Mouse (Mus musculus) embryo, embryonic 11.5 days (tissue): Measurements from ENCODE around the gene Spin2f.
"Not testable (repeated sequence)": the region's sequence is repeated elsewhere in the genome, so short reads cannot be mapped to it uniquely, and the experiment has no call there.

Source experiments
- DNase-seq: peaks from one replicate; pipeline ENCODE4 v3.0.0-alpha.2; 2012; ENCODE audit warnings: low read depth, low spot score

The Spin2f gene

DNA sequence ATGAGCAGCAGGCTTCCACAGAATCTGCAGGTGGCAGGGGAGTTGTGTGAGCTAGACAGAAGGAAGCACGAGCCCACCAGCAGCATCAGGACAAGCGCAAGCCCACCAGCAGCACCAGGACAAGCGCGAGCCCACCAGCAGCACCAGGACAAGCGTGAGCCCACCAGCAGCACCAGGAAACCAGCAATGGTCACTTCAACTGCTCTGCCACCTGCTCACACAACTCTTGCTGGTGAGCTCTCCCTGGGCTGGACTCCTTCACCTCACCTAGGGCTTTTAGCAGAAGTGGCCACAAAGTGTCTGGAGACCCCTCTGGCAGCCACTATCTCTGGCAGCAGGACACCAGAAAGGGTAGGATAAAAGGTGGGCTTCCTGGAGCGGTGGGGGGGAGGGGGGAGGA is at the start of gene Spin2f:
Spin2f (plus strand) TSS at position 301 of the 400 bp plus-strand sequence.
- DNase-seq, result not testable (repeated sequence)

- DNase-seq, result not testable (repeated sequence)
Measured at GRCm38 (mm10) chrX:31212136-31212535, 41.6 kb upstream of the Spin2f start.

- not testable (repeated sequence) for DNase-seq
Measured at GRCm38 (mm10) chrX:31223536-31223935, 30.2 kb upstream of the Spin2f start.

GRCm38 (mm10) chrX:31235088-31235487 is 18.6 kb upstream of the Spin2f start:
- DNase-seq, result not testable (repeated sequence)

- not testable (repeated sequence) for DNase-seq
Measured at GRCm38 (mm10) chrX:31241754-31242153, 11.9 kb upstream of the Spin2f start.
